Mouse (Mus musculus): ENCODE measurements around the gene Ip6k2. TPM values are rescaled to one million over a fixed set of nuclear protein-coding genes. Genes with fewer than 3 reads are reported as not detected.

Gene Ip6k2
- polyA plus RNA-seq, 1 experiment from 2014 or later, result 88.1 TPM

DNA sequence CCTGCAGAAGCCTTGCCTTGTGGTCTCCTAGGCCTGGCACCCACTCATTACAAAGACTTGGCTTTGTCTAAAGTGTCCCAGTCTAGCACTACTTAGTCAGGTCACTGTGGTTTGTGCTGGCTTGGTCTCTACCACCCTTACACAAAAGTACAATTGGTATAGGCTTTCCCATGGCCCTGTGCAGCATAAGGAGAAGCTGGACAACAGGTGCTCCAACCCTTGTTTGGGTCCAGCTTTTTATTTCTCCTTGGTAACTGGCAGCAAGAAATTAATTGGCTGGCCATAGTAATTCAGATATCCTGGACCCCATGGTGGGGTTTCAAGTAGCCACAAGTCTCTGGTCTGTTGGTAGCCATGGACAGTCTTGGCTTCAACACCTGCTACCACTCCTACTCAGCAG is 22.8 kb downstream of the Ip6k2 start:
- no peaks in the 10 kb centered on the region for H3K27me3 ChIP-seq (ENCODE audit: insufficient read depth, low read length)
- peaks cover 6% of the 10 kb centered on the region; the same call in 1 of the 2 replicates for H3K4me1 ChIP-seq (ENCODE audit: insufficient read depth)
- no peak for ATAC-seq (ENCODE audit: insufficient read depth)
- H3K4me3 ChIP-seq (ENCODE audit: low read depth, low read length), result no peak overlapping the region
- no peak overlapping the region for H3K4me2 ChIP-seq
- no peak overlapping the region for H3K27ac ChIP-seq (ENCODE audit: low read depth)
- H3K9ac ChIP-seq, result no peak overlapping the region
- TF ChIP-seq CTCF (IDR thresholded peaks at IDR 0.05; ENCODE audit: low read depth), result no peak
- no peaks in the 10 kb centered on the region for H3K9me3 ChIP-seq (ENCODE audit: low read depth, low read length)
- H3K36me3 ChIP-seq (ENCODE audit: insufficient read depth), result peaks cover 69% of the 10 kb centered on the region
- no peak for DNase-seq

DNA sequence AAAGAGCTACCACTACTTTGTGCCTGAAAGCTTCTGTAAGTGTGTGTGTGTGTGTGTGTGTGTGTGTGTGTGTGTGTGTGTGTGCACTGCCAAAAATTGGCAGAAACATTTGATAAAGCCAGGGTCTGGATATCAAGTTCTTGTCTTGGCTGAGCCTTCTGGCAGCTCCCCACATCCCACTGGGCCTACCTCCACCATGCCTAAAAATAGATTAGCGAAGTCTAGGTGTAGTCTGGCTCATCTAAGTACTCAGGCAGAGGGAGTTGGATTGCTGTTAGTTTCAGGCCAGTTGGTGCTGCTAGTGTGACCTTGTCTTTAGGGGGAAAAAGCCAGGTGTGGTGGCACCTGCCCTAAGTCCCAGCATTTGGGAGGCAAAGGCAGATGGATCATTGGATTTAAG is 23.2 kb downstream of the Ip6k2 start:
- no peak for TF ChIP-seq CTCF (IDR thresholded peaks at IDR 0.05; ENCODE audit: low read depth)
- H3K4me3 ChIP-seq (ENCODE audit: low read depth, low read length), result no peak overlapping the region
- no peaks in the 10 kb centered on the region for H3K9me3 ChIP-seq (ENCODE audit: low read depth, low read length)
- no peak overlapping the region for H3K9ac ChIP-seq
- H3K4me2 ChIP-seq, result no peak overlapping the region
- ATAC-seq (ENCODE audit: insufficient read depth) (no peak), DNase-seq (no peak)
- peaks cover 69% of the 10 kb centered on the region for H3K36me3 ChIP-seq (ENCODE audit: insufficient read depth)
- H3K27me3 ChIP-seq (ENCODE audit: insufficient read depth, low read length), result no peaks in the 10 kb centered on the region
- peaks cover 6% of the 10 kb centered on the region; the same call in 1 of the 2 replicates for H3K4me1 ChIP-seq (ENCODE audit: insufficient read depth)
- no peak overlapping the region for H3K27ac ChIP-seq (ENCODE audit: low read depth)
- 88% methylated on average over 1 of the region's 1 CpGs for WGBS

DNA sequence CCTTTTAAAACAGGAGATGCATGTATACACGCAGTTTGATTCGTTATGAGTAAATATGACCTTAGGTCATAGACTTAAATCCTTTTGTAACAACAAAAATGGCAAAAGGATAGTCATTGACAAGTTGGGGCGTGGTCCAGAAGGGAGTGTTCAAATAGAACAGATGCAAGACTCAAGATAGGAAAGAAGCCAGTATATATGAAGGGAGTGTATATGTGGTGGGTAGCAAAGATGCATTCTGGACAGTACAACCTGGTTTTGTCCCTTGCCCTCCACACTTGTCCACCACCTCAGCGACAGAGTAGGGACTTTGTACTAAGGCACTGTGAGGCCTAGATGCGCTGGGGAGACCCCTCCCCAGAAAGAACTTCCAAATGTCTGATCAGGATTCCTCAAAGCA is 24.1 kb downstream of the Ip6k2 start:
- no peak overlapping the region for H3K4me3 ChIP-seq (ENCODE audit: low read depth, low read length)
- DNase-seq (no peak), ATAC-seq (ENCODE audit: insufficient read depth) (peak; percentile 42; the same call in 1 of the 2 replicates)
- TF ChIP-seq CTCF (IDR thresholded peaks at IDR 0.05; ENCODE audit: low read depth), result no peak
- peak overlapping the region; percentile 91; the same call in 1 of the 2 replicates for H3K4me2 ChIP-seq
- H3K4me1 ChIP-seq (ENCODE audit: insufficient read depth), result peaks cover 6% of the 10 kb centered on the region; the same call in 1 of the 2 replicates
- H3K36me3 ChIP-seq (ENCODE audit: insufficient read depth), result peaks cover 69% of the 10 kb centered on the region
- H3K9me3 ChIP-seq (ENCODE audit: low read depth, low read length), result no peaks in the 10 kb centered on the region
- H3K27me3 ChIP-seq (ENCODE audit: insufficient read depth, low read length), result no peaks in the 10 kb centered on the region
- H3K27ac ChIP-seq (ENCODE audit: low read depth), result no peak overlapping the region
- no peak overlapping the region for H3K9ac ChIP-seq
- WGBS, result 70% methylated on average over 5 of the region's 5 CpGs

DNA sequence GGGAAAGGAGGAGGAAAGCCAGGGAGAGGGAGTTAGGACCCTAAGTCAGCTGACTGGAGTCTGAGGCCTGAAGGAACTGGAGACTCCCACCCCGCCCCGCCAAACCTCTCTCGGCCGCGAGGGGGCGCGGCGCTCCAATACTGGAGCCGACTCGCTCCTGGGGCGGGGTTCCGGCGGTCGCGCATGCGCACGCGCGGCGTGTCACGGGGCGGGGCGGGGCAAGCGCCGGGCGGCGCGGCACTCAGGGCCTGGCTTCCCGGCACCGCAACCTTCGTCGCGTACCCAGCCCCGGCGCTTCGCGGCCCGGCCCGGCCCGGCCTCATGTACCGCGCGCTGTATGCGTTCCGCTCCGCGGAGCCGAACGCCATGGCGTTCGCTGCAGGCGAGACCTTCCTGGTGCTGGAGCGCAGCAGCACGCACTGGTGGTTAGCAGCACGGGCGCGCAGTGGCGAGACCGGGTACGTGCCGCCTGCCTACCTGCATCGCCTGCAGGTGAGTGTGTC is 24.6 kb downstream of the Ip6k2 start, which contains the start of gene Nckipsd:
Gene Nckipsd (plus strand): TSS at position 206 of the 503 bp plus-strand sequence.
- H3K9me3 ChIP-seq (ENCODE audit: low read depth, low read length), result no peaks in the 10 kb centered on the region
- no peak within 1 kb of the TSS for H3K27ac ChIP-seq (ENCODE audit: low read depth)
- peak within 1 kb of the TSS; percentile 91 for H3K4me2 ChIP-seq
- TF ChIP-seq CTCF (IDR thresholded peaks at IDR 0.05; ENCODE audit: low read depth), result peak; percentile 75
- H3K36me3 ChIP-seq (ENCODE audit: insufficient read depth), result peaks cover 67% of the 10 kb centered on the region
- peak; percentile 90 for ATAC-seq (ENCODE audit: insufficient read depth)
- peak within 1 kb of the TSS; percentile 67 for H3K9ac ChIP-seq
- H3K4me3 ChIP-seq (ENCODE audit: low read depth, low read length), result peak within 1 kb of the TSS; percentile 59
- WGBS, result under 1% methylated on average over 62 of the region's 62 CpGs
- no peaks in the 10 kb centered on the region for H3K27me3 ChIP-seq (ENCODE audit: insufficient read depth, low read length)
- DNase-seq, result peak; percentile 97
- peaks cover 6% of the 10 kb centered on the region; the same call in 1 of the 2 replicates for H3K4me1 ChIP-seq (ENCODE audit: insufficient read depth)

DNA sequence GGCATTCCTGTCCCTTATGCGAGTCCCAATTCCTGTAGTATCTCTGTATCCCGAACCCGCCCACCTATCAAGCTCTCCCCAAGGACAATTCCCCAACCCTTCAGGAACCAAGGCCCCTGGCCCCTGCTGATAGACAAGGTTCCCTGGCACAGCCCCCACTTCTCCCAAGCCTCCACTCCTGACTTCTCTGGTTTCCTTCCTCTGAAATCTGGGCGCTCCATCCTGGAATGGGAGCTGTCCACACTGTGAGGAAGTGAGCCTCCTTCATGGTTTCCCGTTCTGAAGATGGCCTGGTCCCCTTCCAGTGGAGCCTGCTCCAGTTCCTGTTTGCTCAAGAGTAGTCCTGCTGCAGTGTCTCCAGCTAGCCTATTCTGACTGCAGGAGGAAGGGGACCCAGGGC is 25.6 kb downstream of the Ip6k2 start:
- no peak for TF ChIP-seq CTCF (IDR thresholded peaks at IDR 0.05; ENCODE audit: low read depth)
- H3K9ac ChIP-seq, result no peak overlapping the region; the same call in 1 of the 2 replicates
- H3K4me1 ChIP-seq (ENCODE audit: insufficient read depth), result peaks cover 6% of the 10 kb centered on the region; the same call in 1 of the 2 replicates

DNA sequence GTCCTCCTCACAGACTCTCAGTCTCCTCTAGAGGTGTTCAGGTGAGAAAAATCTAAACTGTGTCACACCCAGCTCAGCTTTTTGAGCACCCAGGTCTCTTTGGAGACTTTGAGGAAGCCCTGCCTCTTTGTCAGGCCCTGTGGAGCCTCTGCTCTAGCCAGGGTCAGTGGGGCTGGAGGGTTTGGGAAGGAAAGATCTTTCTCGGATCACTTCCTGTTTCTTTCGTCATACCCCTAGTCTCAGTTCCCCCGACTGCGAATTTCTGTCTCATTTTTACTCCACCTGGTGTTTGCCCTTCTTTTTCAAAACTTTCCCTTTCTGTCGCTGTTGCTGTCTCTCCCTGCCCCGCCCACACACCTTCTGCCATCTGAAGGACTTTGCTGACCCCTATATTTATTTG is 26.1 kb downstream of the Ip6k2 start:
- H3K4me2 ChIP-seq, result peak overlapping the region; percentile 91; the same call in 1 of the 2 replicates
- H3K4me3 ChIP-seq (ENCODE audit: low read depth, low read length), result no peak overlapping the region
- TF ChIP-seq CTCF (IDR thresholded peaks at IDR 0.05; ENCODE audit: low read depth), result no peak
- no peak overlapping the region for H3K27ac ChIP-seq (ENCODE audit: low read depth)
- WGBS, result 50% methylated on average over 6 of the region's 6 CpGs
- DNase-seq (no peak), ATAC-seq (ENCODE audit: insufficient read depth) (no peak)
- H3K27me3 ChIP-seq (ENCODE audit: insufficient read depth, low read length), result no peaks in the 10 kb centered on the region
- peaks cover 66% of the 10 kb centered on the region for H3K36me3 ChIP-seq (ENCODE audit: insufficient read depth)
- H3K4me1 ChIP-seq (ENCODE audit: insufficient read depth), result peaks cover 6% of the 10 kb centered on the region; the same call in 1 of the 2 replicates
- no peak overlapping the region for H3K9ac ChIP-seq
- H3K9me3 ChIP-seq (ENCODE audit: low read depth, low read length), result no peaks in the 10 kb centered on the region

More for the DNA sequence above, 25.6 kb downstream of the Ip6k2 start:
- Histone ChIP-seq H3K27me3 (ENCODE audit: insufficient read depth, low read length) (no peaks in the 10 kb centered on the region), H3K9me3 (ENCODE audit: low read depth, low read length) (no peaks in the 10 kb centered on the region), H3K4me3 (ENCODE audit: low read depth, low read length) (peak overlapping the region; percentile 59), H3K27ac (ENCODE audit: low read depth) (no peak overlapping the region), H3K4me2 (peak overlapping the region; percentile 91), H3K36me3 (ENCODE audit: insufficient read depth) (peaks cover 66% of the 10 kb centered on the region)
- DNase-seq (peak; percentile 43), ATAC-seq (ENCODE audit: insufficient read depth) (no peak)
- WGBS, result 56% methylated on average over 5 of the region's 5 CpGs

DNA sequence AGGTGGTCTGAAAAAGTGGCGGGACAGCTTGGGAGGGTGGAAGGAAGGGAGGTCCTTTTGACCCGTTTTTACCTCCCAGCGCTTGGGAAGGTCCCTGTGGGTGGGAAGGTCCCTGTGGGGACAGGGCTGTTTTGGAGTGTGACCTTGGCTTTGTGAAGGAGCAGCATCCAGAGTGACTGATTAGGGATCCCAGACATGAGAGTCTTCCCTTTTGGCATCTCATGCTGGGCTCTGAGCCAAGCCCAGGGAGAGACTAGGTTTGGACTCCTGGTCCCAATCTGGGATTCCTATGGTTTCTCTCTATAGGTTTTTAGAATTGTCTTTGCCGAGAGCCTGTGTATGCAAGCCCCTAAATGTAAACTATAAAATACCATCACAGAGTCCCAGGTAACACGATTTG is 26.9 kb downstream of the Ip6k2 start:
- DNase-seq, result no peak
- peaks cover 6% of the 10 kb centered on the region; the same call in 1 of the 2 replicates for H3K4me1 ChIP-seq (ENCODE audit: insufficient read depth)
- no peaks in the 10 kb centered on the region for H3K27me3 ChIP-seq (ENCODE audit: insufficient read depth, low read length)
- H3K36me3 ChIP-seq (ENCODE audit: insufficient read depth), result peaks cover 66% of the 10 kb centered on the region
- H3K9me3 ChIP-seq (ENCODE audit: low read depth, low read length), result no peaks in the 10 kb centered on the region
- no peak for ATAC-seq (ENCODE audit: insufficient read depth)
- WGBS, result 71% methylated on average over 5 of the region's 5 CpGs
- H3K27ac ChIP-seq (ENCODE audit: low read depth), result no peak overlapping the region
- no peak for TF ChIP-seq CTCF (IDR thresholded peaks at IDR 0.05; ENCODE audit: low read depth)
- H3K4me2 ChIP-seq, result no peak overlapping the region
- no peak overlapping the region for H3K9ac ChIP-seq
- no peak overlapping the region for H3K4me3 ChIP-seq (ENCODE audit: low read depth, low read length)

Data from lung, embryonic 14.5 days (tissue).